Mouse (Mus musculus) olfactory bulb, adult 2 months (tissue): Measurements from ENCODE around the gene 2310061I04Rik.

Source experiments
- CTCF ChIP-seq: fragments of 200-500 bp; IDR thresholded peaks from 2 replicates; pipeline ENCODE4 v1.5.1; 2012; ENCODE audit warnings: low read depth, mild to moderate bottlenecking, low read length, moderate library complexity; ENCODE audit not compliant: insufficient read depth
- POLR2A ChIP-seq: fragments of 200-500 bp; IDR thresholded peaks from 2 replicates; pipeline ENCODE4 v1.6.1; 2012; ENCODE audit warnings: mild to moderate bottlenecking, low read depth, low read length, moderate library complexity; ENCODE audit not compliant: insufficient read depth

DNA sequence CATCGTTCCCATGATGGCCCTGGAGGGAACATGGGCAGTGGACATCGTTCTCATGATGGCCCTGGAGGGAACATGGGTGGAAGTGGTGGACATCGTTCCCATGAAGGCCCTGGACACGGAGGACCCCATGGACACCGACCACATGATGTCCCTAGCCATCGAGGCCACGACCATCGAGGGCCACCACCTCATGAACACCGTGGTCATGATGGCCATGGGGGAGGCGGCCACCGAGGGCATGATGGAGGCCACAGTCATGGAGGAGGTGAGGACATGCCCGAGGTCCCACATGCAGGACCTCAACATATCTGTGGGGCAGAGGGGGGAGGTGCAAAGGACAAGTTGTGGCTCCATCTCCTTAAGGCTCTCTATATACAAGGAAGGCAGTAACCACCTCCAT is 33.4 kb upstream of the 2310061I04Rik start:
- TF ChIP-seq CTCF (no peak), POLR2A (no peak)
